Mouse (Mus musculus): ENCODE measurements around the gene Polr2i. TPM values are rescaled to one million over a fixed set of nuclear protein-coding genes. Genes with fewer than 3 reads are reported as not detected.

Gene Polr2i
- total RNA-seq, 2 experiments from 2014 or later = 53.3 to 56.3 TPM

DNA sequence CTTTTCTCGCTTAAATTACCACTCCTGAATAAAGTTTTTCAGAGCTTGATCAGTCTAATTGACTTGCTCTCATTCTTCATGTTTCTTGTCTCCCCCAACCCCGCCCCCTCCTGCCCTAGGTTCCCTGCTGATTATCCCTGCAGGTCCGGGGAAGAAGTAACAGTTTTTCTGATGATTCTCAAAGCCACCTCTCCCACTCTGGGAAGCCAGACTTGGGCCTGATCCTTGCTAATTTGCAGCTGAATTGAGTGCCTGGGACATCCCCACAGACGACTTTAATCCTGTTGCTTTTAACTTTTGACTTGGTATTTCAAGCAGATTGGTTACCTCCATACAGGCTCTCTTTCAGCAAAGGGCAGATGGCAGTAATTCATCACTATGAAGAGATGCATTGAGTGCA, 20.7 kb upstream of the Polr2i start:
- H3K4me3 ChIP-seq = no peak overlapping the region
- no peak overlapping the region for H3K27ac ChIP-seq
- TF ChIP-seq CTCF (IDR thresholded peaks at IDR 0.05) = no peak
- no peak for DNase-seq (ENCODE audit: extremely low spot score in 1 of 2, low spot score in 2 of 2)
- intact Hi-C loops (cut with DNase I) = no loop called here

DNA sequence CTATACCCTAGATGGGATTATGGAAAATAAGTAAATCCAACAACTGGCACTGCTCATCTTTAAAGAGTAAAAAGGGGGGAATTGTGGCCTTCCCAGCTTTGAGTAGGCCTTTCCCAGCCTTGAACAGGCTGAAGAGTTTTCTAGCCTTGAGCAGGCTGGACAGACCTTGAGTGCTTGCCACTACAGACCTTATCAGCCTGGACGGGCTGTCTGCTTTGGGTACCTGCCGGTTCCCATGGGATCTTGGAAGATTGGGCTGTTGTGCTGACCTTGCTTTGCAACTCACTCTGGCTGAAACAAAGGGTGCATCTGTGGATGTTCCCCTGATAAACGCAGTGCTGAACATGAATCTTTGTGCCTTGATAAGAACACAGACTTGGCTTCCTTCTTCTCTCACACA, 17.9 kb upstream of the Polr2i start:
- no peak overlapping the region for H3K27ac ChIP-seq
- no peak for DNase-seq (ENCODE audit: extremely low spot score in 1 of 2, low spot score in 2 of 2)
- TF ChIP-seq CTCF (IDR thresholded peaks at IDR 0.05) = no peak
- intact Hi-C loops (cut with DNase I) = no loop called here
- H3K4me3 ChIP-seq = no peak overlapping the region

DNA sequence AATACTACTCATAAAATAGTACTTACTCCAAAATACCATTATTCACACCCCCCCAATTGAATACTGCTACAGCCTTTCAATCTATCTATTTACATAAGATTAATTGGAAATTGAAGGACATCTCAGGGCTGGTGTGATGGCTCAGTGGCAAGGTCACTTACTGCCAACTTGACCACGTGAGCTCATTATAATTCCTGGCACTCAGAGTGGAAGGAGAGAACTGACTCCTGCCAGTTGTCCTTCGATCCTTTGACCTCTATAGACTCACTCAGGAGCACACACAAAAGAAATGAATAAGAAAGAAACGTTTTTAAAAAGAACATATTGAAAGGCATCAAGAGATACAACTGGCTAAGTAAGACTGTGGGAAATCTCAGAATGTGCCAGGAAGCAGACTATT, 15.9 kb upstream of the Polr2i start:
- intact Hi-C loops (cut with DNase I) = loop anchor here (5.0 kb wide), 2 partner anchors 34 to 124 kb away; partner anchors contain the start of genes Cox7a1, Gm26920, Zfp260 and Zfp566
- no peak for TF ChIP-seq CTCF (IDR thresholded peaks at IDR 0.05)
- H3K27ac ChIP-seq = no peak overlapping the region

DNA sequence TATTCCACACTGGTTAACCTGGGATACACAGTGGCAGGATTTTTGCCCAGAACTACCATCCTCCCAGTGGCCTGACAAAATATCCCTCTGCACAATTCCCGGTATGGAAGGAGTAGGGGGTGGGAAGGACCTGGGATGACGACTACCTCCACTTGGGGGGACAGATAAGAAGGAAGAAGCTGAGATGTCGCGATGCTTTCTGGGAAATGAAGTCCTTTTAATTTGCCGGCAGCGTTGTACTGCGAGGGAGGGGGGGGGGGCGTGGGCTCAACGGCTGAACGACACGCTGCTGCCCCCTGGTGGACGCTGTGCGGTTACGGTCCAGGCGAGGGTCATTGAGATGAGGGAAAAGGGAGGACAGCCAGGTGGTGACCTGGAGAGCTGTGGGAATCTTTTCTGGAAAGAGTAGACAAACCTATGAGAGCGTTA, 15.0 kb upstream of the Polr2i start:
- intact Hi-C loops (cut with DNase I) = loop anchor here (5.0 kb wide), 2 partner anchors 34 to 124 kb away; partner anchors contain the start of genes Cox7a1, Gm26920, Zfp260 and Zfp566

More for the DNA sequence above, 15.9 kb upstream of the Polr2i start:
- no peak for DNase-seq (ENCODE audit: extremely low spot score in 1 of 2, low spot score in 2 of 2)
- no peak overlapping the region for H3K4me3 ChIP-seq

DNA sequence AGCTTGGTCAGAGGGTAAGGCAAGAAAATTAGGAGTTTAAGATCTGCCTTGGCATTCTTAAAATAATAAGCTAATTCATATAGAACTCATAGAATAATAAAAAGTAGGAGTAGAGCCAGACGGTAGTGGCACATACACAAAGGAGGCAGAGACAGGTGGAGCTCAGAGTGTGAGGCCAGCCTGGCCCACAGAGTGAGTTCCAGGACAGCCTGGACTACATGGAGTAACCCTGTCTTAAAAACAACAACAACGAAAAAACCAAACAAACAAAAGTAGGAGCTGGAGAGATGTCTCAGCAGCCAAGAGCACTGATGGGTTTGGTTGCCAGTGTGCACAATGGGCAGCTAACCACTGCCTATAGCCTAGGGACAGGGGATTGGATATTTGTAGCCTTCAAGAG, 14.5 kb upstream of the Polr2i start:
- no peak for DNase-seq (ENCODE audit: extremely low spot score in 1 of 2, low spot score in 2 of 2)
- TF ChIP-seq CTCF (IDR thresholded peaks at IDR 0.05) = no peak
- H3K27ac ChIP-seq = no peak overlapping the region
- no peak overlapping the region for H3K4me3 ChIP-seq
- intact Hi-C loops (cut with DNase I) = loop anchor here (5.0 kb wide), 2 partner anchors 35 to 125 kb away; partner anchors contain the start of genes Cox7a1, Gm26920, Zfp260 and Zfp566

More for the DNA sequence above, 15.0 kb upstream of the Polr2i start:
- peak overlapping the region; percentile 34; the same call in 1 of the 2 replicates for H3K4me3 ChIP-seq
- DNase-seq (ENCODE audit: extremely low spot score in 1 of 2, low spot score in 2 of 2) = peak; percentile 61 to 62
- peak overlapping the region; percentile 66 for H3K27ac ChIP-seq
- peak; percentile 83 for TF ChIP-seq CTCF (IDR thresholded peaks at IDR 0.05)

DNA sequence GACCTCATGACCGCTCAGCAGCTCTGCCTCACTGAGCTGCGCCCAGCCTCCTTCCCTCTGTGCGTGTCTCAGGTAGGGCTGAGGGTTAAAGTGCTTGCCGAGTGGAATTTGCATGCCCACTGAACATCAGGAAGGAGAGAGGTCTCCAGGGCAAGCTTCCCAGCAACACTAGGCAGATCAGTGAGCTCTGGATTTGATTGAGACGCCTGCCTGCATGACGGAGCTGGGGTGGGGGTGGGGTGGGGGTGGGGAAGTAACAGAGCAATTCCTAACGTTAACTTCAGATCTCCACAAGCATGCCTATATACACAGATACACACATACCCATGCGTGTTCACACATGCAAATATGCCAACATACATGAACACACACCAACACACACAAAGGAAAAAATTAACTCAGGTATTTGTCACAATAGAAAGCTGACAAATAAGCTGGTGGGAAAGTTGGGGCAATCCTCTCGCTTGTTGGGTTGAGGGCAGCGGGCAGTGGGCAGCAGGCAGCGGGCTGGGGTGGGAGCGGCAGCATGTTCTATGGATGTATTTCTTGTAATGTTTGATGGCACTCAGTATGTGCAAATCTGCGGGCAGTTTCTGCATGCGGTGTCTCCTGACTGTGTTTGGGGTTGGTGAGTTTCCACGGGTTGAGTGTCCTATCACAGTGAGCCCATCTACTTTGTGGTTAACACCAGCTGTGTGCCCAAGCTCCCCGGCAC, 12.3 kb upstream of the Polr2i start:
- Histone ChIP-seq H3K27ac (peak overlapping the region; percentile 63), H3K4me3 (peak overlapping the region; percentile 47)
- TF ChIP-seq CTCF (IDR thresholded peaks at IDR 0.05) = no peak
- intact Hi-C loops (cut with DNase I) = loop anchor here (5.0 kb wide), 2 partner anchors 37 to 127 kb away; partner anchors contain the start of genes Cox7a1, Gm26920, Zfp260 and Zfp566
- DNase-seq (ENCODE audit: extremely low spot score in 1 of 2, low spot score in 2 of 2) = peak in 1 of 2 experiments; percentile 33

DNA sequence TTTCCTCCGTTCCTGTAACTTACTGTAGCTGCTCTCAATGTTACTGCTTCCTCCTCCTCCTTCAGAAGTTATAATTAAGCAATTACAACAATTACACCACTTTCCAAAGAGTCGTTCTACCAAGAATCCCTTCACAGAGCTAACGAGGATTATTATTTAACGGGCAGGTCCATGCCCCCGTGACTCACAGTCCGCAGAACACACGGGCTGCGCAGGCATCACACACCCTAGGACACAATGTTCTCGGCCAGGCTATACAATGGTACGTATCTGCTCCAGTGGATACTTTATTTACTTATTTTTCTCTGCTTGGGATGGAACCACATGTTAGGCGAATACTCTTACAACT, 11.8 kb upstream of the Polr2i start:
- Histone ChIP-seq H3K27ac (no peak overlapping the region), H3K4me3 (peak overlapping the region; percentile 47)
- no peak for DNase-seq (ENCODE audit: extremely low spot score in 1 of 2, low spot score in 2 of 2)
- TF ChIP-seq CTCF (IDR thresholded peaks at IDR 0.05) = no peak
- intact Hi-C loops (cut with DNase I) = no loop called here

DNA sequence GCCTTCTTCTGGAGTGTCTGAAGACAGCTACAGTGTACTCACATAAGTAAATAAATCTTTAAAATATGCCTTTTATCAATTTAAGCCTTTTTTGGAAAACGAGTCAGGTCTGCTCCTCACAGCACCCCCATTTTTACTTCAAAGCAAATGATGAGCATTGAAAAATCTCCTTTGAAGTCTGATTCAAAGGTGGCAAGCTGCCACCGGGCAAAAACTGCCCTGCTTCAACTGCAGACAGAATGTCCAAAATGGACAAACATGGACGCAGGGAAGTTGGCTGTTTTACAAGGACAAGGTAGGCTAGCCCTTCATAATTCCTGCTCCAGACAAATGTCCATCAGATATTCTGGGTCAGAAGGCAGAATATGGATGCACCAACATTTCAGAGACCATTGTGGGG, 10.3 kb upstream of the Polr2i start:
- intact Hi-C loops (cut with DNase I) = no loop called here
- no peak for TF ChIP-seq CTCF (IDR thresholded peaks at IDR 0.05)
- Histone ChIP-seq H3K27ac (no peak overlapping the region), H3K4me3 (no peak overlapping the region)
- no peak for DNase-seq (ENCODE audit: extremely low spot score in 1 of 2, low spot score in 2 of 2)

DNA sequence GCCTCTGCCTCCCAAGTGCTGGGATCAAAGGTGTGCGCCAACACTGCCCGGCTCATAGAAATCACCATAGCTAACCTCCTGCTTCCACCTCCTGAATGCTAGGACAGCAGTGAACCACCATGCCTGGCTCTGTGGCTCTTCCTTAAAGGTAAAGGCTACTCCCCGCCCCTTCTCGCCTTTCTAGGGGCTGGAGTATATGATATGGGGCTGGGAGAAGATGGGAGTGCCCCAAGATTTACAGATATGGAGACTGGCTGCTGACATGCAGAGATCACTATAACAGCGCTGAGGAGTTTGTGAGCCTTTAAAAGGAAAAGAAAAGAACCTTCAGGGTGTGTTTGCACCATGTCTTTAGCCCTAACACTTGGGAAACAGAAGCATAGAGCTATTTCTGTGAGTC, 9.5 kb upstream of the Polr2i start:
- Histone ChIP-seq H3K27ac (no peak overlapping the region), H3K4me3 (no peak overlapping the region)
- no peak for TF ChIP-seq CTCF (IDR thresholded peaks at IDR 0.05)
- DNase-seq (ENCODE audit: extremely low spot score in 1 of 2, low spot score in 2 of 2) = no peak
- intact Hi-C loops (cut with DNase I) = no loop called here

DNA sequence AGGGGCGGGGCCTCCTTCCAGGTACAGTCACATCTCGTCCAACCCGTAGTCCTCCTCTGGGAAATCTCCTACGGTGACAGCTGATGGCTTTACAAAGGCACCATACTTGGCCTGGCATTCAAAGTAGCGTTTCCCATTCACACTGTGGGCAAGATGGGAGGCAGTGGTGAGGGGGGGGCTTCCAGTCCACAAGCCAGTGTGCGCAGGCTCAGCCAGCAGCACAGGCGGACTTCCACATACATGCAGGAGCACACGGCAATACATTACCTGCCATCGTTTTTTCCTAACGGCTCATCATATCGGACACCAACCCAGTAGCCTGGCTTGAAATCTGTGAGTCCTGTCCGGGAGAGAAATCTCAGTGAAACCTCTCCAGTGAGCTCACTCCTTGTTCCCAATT, 7.5 kb upstream of the Polr2i start:
- H3K27ac ChIP-seq = no peak overlapping the region
- no peak for TF ChIP-seq CTCF (IDR thresholded peaks at IDR 0.05)
- intact Hi-C loops (cut with DNase I) = no loop called here
- DNase-seq (ENCODE audit: extremely low spot score in 1 of 2, low spot score in 2 of 2) = no peak
- no peak overlapping the region for H3K4me3 ChIP-seq

DNA sequence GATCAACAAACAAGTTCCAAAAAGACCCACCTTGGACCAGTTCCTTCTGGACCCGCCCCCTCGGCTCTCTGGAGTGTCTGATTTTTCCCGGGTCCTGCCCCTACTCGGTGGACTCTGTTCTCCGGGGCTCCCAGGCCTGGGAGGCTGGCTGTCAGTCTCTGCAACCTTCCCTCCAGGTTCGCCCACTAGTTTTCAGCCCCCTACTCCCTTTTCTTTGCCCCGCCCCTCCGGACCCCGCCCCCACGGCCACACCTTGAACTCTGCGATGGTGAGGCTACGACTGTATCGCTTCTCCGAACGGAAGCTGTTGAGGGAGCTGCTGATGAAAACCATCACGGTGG, 450 bp upstream of the Polr2i start:
- Histone ChIP-seq H3K27ac (peak overlapping the region; percentile 74; the same call in 1 of the 2 replicates), H3K4me3 (peak overlapping the region; percentile 58)
- TF ChIP-seq CTCF (IDR thresholded peaks at IDR 0.05) = no peak
- intact Hi-C loops (cut with DNase I) = loop anchor here (5.0 kb wide), 1 partner anchor 51 kb away; the partner anchor contains the start of genes Thap8 and Wdr62
- no peak for DNase-seq (ENCODE audit: extremely low spot score in 1 of 2, low spot score in 2 of 2)

DNA sequence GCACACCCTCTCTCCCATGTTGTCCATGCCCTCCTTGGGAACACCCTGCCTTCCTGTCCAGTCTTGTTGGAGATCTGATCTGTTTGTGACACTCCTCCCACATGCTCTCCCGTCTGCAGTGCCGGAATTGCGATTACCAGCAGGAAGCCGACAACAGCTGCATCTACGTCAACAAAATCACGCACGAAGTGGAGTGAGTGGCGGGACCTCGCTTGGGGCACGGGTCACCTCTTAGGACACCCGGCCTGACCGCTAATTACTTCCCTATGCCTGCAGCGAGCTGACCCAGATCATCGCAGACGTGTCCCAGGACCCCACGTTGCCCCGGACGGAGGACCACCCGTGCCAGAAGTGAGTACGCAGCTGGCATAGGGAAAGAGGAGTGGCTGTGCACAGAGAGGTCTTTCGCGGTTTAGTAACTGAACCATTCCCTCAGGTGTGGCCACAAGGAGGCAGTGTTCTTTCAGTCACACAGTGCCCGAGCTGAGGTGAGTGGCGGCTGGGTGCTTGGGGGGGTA, 942 bp downstream of the Polr2i start:
- intact Hi-C loops (cut with DNase I) = loop anchor here (5.0 kb wide), 1 partner anchor 50 kb away; the partner anchor contains the start of genes Thap8 and Wdr62
- H3K4me3 ChIP-seq = peak overlapping the region; percentile 58
- TF ChIP-seq CTCF (IDR thresholded peaks at IDR 0.05) = peak; percentile 44
- peak overlapping the region; percentile 97 for H3K27ac ChIP-seq
- DNase-seq (ENCODE audit: extremely low spot score in 1 of 2, low spot score in 2 of 2) = peak; percentile 21 to 32

All from left cerebral cortex, adult 2 months (tissue).